Mouse (Mus musculus) lung, postnatal 10 days (tissue): Measurements from ENCODE around the gene Zfp952.
"Not testable (repeated sequence)": the region's sequence is repeated elsewhere in the genome, so short reads cannot be mapped to it uniquely, and the experiment has no call there.

Experiments used
- DNase-seq: peaks from one replicate; pipeline ENCODE4 v3.0.0; 2021

Gene Zfp952

GRCm38 (mm10) chr17:32992699-32993474 is at the start of gene Zfp952:
Zfp952 (plus strand) TSS chr17:32993129.
- peak; percentile 93 for DNase-seq

DNA sequence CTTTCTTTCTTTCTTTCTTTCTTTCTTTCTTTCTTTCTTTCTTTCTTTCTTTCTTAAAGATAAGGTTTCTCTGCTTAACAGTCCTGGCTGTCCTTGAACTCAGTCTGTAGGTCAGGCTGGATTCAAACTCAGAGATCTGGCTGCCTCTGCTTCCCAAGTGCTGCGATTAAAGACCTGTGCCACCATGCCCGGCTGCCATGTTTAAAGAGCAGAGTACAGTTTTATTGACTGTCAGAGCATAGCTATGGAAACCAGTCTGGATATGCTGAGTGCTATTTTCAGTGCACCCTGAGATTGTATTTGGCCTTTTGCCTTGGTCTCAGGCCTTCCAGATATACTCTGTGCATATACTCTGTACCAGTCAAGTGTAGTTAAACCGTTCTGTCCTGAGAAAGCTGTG is 49.3 kb upstream of the Zfp952 start:
- DNase-seq = no peak

- no peak for DNase-seq
Observed at GRCm38 (mm10) chr17:32944402-32945035, 48.4 kb upstream of the Zfp952 start.

GRCm38 (mm10) chr17:32946716-32947115 is 46.2 kb upstream of the Zfp952 start:
- peak; percentile 29 for DNase-seq

GRCm38 (mm10) chr17:32947215-32947914 is 45.6 kb upstream of the Zfp952 start, which contains the start of gene Cyp4f13:
Cyp4f13 (minus strand) TSS chr17:32947402.
- DNase-seq = peak; percentile 100

DNA sequence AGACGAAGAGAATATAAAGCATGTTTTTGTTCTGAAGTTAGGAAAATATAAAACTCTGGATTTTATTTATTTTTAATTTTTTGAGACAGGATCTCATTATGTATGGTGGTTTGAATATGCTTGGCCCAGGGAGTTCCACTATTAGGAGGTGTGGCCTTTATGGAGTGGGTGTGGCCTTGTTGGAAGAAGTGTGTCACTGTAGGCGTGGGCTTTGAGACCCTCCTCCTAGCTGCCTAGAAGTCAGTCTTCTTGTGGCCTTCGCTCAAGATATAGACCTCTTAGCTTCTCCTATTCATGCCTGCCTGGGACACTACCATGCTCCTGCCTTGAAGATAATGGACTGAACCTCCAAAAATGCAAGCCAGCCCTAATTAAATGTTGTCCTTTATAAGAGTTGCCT is 42.8 kb upstream of the Zfp952 start:
- no peak for DNase-seq

- no peak for DNase-seq
Observed at GRCm38 (mm10) chr17:32951006-32951405, 41.9 kb upstream of the Zfp952 start.

DNA sequence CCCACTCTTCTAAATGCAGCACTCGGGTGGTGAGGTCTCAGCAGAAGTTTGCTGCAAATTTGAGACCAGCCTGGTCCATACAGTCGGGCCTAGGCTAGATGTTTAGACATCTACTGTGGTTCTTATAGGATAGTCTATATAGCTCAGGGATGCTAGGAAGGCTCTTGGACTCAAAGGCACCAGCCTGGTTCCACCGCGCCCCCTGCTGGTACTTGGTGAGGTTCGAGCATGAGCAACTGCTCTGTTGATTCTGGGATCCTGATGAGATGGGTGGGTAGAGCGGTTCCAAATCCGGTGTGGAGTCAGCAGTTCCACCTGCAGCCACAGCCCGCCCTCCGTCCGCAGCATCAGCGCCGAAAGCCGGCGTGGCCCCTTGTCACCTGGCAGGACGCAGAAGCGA is 41.5 kb upstream of the Zfp952 start:
- peak; percentile 87 for DNase-seq

GRCm38 (mm10) chr17:32965253-32965622 is 27.7 kb upstream of the Zfp952 start:
- DNase-seq = peak; percentile 23

- peak; percentile 95 for DNase-seq
Observed at GRCm38 (mm10) chr17:32965623-32966290, 27.2 kb upstream of the Zfp952 start, which contains the start of gene Zfp472. Zfp472 (plus strand) TSS chr17:32965814.

- no peak for DNase-seq
Observed at GRCm38 (mm10) chr17:32981361-32981760, 11.6 kb upstream of the Zfp952 start.

DNA sequence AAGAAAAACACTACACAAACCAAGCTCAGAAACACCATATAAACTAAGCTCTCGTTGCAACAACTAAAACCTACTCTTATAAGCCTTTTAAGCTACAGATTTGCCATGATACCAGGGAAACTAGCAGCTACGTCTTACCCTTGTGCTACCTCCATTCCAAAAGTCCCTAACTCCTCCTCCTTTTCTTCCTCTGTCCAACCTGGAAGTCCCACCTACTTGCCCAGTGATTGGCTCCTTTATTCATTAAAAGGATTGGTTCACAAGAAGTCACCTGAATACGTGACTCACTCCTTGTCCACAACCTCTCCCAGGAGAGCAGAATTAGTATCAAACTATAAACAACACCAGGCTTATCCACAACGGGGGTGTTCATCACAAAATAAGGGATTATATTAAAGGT is 6.6 kb upstream of the Zfp952 start:
- no peak for DNase-seq

- DNase-seq = peak; percentile 50
Observed at GRCm38 (mm10) chr17:32991965-32992698, 797 bp upstream of the Zfp952 start.

DNA sequence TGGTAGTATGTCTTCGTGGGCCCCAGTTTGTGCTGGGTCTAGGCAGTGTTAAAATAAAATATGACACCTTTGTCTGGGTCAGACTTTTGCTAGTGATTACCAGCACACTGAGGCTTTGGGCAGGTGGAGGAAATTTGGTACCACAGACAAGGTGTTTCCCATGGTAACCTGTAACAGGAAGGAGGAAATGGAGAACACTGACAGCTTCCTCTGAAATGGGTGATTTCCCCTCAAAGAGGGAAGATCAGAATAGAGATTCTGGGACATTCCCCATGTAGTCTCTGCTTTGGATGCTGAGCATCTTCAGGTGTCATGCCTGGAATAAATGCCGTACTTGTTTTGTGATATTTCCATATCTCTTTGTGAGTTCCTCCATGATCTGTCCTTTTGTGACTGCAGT is 5.6 kb downstream of the Zfp952 start:
- no peak for DNase-seq

- DNase-seq = no peak
Observed at GRCm38 (mm10) chr17:33008337-33008736, 15.4 kb downstream of the Zfp952 start.

GRCm38 (mm10) chr17:33020434-33020833 is 27.5 kb downstream of the Zfp952 start:
- DNase-seq = not testable (repeated sequence)

DNA sequence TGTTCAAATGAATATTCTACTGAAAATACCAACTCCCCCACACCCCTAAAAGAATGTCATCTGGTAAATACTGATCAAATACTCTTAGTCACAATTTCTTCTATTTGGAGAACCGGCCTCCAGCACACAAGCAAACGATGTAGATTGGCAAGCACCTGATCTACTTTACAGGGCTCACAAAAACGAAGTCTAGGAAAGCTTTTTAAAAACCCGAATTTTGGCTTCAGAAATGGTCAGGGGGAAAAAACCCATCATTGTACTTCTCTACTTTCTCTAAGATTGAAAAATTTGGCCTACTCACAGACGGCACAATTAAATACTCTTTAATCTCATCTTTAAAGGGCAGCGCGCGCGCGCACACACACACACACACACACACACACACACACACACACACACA is 39.4 kb downstream of the Zfp952 start:
- no peak for DNase-seq

GRCm38 (mm10) chr17:33032900-33033891 is 40.3 kb downstream of the Zfp952 start, which contains the start of gene Zfp763:
Zfp763 (minus strand) TSS chr17:33033402.
- DNase-seq = peak; percentile 89
